Mouse (Mus musculus): Measurements from ENCODE around the gene Snta1. TPM values are rescaled to one million over a fixed set of nuclear protein-coding genes. Genes with fewer than 3 reads are reported as not detected.

Gene Snta1
- polyA plus RNA-seq (2012; ENCODE audit: low replicate concordance), result 7.3 and 8.9 TPM in 2 replicates

DNA sequence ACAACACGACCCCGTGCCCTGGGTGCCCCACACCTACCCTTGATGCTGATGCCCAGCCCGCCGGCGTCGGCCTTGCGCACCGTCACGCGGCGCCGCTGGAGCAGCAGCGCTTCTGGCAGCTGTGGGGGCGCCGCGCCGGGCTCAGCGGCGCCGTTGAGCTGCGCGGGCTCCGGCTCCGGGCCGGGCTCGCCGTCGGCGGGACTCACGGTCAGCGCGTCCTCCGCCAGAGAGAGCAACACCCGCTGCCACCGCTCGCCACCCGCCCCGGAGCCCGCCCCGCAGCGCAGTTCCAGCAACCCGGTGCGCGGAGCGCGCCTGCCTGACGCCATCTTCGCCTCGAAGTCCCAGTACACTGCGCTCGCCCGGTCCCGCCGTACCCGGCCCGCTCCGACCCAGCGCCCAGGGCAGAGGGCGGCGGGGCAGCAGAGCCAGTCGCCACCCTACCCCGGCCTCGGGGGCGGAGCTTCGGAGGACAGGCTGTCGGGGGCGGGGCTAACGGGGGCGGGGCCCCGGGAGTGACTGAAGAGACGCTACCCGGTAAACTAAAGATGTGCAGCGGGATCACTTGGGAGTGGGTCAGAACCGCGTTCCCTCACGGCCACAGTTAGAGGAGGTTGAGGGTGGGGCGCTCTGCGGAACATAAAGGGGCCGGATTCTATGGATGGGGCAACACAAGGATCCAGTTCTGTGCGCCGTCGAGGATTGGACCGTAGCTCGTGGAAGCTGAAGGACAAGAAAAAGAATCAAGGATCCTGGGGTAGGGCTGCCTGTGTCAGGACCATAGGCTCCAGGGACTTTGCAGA lies at the start of gene Snta1:
Gene Snta1, minus strand, starts transcription at position 457 of the 803 bp plus-strand sequence.

DNA sequence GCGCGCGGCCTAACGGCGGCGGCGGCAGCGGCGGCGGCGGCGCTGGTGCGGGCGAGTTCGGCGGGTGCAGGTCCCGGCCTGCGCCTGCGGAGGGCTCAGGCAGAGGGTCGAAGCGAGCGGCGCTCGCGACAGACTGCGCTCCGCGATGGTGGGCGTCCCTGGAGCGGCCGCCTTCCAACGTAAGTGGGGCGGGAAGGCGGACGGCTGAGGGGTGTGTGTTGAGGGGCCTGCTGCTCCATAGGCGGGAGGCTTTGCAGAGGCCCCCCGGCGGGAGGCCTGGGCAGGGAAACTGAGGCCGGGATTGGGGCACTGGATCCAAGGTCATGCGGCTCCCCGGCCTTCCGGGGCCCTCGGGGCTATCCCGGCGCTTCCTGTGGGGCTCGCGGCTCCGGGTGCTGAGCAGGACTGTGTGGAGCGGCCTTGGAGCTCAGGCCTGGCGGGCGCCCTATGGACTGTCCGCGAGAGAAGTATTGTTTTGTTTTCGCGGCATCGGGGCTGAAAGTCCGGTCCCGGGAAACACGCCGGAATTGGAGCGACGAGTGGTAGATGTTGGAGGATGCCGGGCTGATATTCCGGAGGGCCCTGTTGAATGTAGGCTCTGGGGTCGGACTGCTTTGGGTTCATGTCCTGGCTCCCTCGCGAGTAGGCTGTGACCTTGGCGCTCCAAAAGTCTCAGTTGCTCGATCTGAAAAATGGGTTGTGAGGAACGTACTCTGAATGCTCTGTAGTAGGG lies 28.7 kb upstream of the Snta1 start, which contains the start of gene Cbfa2t2:
Gene Cbfa2t2, plus strand, starts transcription at position 24 of the 733 bp plus-strand sequence.

DNA sequence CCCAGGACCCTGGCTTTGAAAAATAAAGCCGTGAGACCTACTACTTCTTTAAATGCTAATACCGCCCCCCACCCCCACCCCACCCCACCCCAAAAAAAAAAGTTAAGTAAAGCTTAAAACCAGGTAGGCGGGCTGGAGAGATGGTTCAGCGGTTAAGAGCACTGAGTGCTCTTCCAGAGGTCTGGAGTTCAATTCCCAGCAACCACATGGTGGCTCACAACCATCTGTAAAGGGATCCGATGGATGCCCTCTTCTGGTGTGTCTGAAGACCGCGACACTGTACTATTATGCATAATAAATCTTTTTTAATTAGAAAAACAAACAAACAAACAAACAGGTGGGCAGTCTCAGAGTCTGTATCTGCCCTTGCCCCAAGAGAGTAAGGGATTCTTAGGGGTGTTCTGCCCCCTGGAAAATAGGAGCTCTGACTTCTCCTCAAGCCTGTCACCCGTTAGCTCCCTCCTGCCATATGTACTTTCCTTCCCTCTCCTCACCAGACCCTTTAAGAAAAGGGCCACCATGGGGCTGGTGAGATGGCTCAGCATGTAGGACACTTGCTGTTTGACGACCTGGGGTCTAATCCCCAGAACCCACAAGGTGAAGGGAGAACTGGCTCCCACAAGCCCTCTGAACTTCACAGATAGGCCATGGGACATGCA lies 34.9 kb downstream of the Snta1 start, which contains the start of gene Cdk5rap1:
Gene Cdk5rap1, minus strand, starts transcription at position 169 of the 659 bp plus-strand sequence.

Other genes with a start within 250 kb of the Snta1 start
- not detected in 2 replicates for gene Bpifa5, start 245.5 kb downstream of the Snta1 start, polyA plus RNA-seq (2012; ENCODE audit: low replicate concordance)
- not detected in 2 replicates for gene Bpifb1, start 217.3 kb downstream of the Snta1 start, polyA plus RNA-seq (2012; ENCODE audit: low replicate concordance)
- gene Bpifb5, start 184.4 kb downstream of the Snta1 start, polyA plus RNA-seq (2012; ENCODE audit: low replicate concordance), result not detected in 2 replicates
- gene Bpifb9a, start 150.2 kb downstream of the Snta1 start, polyA plus RNA-seq (2012; ENCODE audit: low replicate concordance), result not detected in 2 replicates
- gene Bpifb9b, start 100.9 kb downstream of the Snta1 start, polyA plus RNA-seq (2012; ENCODE audit: low replicate concordance), result not detected in 2 replicates
- 0.52 and 1.1 TPM in 2 replicates for gene Cdk5rap1, start 35.1 kb downstream of the Snta1 start, polyA plus RNA-seq (2012; ENCODE audit: low replicate concordance)
- gene Cbfa2t2, start 28.4 kb upstream of the Snta1 start, polyA plus RNA-seq (2012; ENCODE audit: low replicate concordance), result 7.4 and 9.6 TPM in 2 replicates
- 0.98 and 1.8 TPM in 2 replicates for gene 1700003F12Rik, start 139.0 kb upstream of the Snta1 start, polyA plus RNA-seq (2012; ENCODE audit: low replicate concordance)
- 0.09 TPM in 1 of 2 replicates, not detected in the other for gene Actl10, start 143.7 kb upstream of the Snta1 start, polyA plus RNA-seq (2012; ENCODE audit: low replicate concordance)
- 0.57 and 0.90 TPM in 2 replicates for gene Necab3, start 150.8 kb upstream of the Snta1 start, polyA plus RNA-seq (2012; ENCODE audit: low replicate concordance)
- gene E2f1, start 161.8 kb upstream of the Snta1 start, polyA plus RNA-seq (2012; ENCODE audit: low replicate concordance), result 16.4 and 16.7 TPM in 2 replicates
- gene Pxmp4, start 195.6 kb upstream of the Snta1 start, polyA plus RNA-seq (2012; ENCODE audit: low replicate concordance), result 4.0 and 9.0 TPM in 2 replicates
- 6.6 and 8.0 TPM in 2 replicates for gene Zfp341, start 205.2 kb upstream of the Snta1 start, polyA plus RNA-seq (2012; ENCODE audit: low replicate concordance)
- 1.8 and 6.2 TPM in 2 replicates for gene 4930519P11Rik, start 205.3 kb upstream of the Snta1 start, polyA plus RNA-seq (2012; ENCODE audit: low replicate concordance)
- 58.8 and 130 TPM in 2 replicates for gene Chmp4b, start 243.6 kb upstream of the Snta1 start, polyA plus RNA-seq (2012; ENCODE audit: low replicate concordance)